Mouse (Mus musculus): ENCODE measurements at regions not wholly inside any gene's neighbourhood (a gene's known extent, or its start where the extent isn't known, plus 50 kb on each side); places are given as distances from the start of the nearest gene placed in this dataset.

DNA sequence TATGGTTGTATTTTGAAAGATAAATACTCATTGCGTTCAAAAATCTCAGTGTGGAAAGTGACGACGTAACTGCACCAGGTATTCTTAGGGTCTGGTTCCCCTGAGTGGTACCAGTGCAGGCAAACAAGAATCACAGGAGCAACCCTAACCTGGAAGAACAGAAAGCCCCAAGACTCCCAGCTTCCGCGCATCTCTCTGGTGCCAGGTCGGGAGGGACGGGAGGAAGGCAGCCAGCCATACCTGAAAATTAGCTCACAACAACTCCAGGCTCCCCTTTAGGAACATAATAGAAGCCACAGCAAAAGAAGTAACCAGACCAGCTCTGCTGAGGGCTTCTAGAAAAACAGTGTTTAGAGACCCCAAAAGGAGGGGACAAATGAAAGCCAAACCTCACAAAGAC is 235.4 kb upstream of the Kazn start:
- DNase-seq (ENCODE audit: low spot score in 2 of 2), result no peak

DNA sequence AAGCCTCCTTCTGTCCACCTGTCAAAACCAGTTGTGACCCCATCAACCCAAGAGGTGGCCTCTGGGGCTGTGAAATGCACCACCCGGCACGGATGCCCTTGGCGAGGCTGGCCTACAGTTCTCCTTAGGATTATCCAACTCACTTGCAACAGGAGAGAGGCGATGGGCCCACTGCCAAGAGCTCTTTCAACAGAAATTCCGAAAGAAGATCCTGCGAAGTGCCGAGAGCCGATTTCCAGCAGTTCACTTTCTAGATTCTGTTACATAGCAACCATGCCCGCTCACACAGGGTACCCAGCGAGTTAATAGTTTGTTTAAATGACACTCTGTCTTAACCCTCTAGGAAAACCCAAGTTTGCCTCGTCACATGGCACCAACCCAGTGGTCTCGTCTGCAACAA is 234.8 kb upstream of the Kazn start:
- peak; percentile 65 to 80 for DNase-seq (ENCODE audit: low spot score in 2 of 2)

DNA sequence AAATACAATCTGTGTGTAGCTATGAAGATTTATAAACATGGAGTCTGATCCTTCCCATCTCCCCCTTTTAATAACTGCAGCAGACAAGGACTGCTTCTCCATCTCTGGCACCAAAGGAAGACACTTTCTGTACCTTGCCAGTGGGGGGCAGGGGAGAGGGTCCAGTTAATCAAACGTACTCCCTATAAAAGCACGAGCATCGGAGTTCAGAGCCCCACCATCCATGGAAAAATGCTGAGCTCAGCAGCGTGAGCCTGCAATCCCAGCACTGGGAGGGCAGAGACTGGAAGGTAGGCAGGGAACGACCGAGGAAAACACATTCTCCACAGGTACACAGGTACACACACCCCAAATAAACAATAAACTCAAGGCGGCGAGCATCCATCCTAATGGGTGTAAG is 234.1 kb upstream of the Kazn start:
- no peak for DNase-seq (ENCODE audit: low spot score in 2 of 2)

DNA sequence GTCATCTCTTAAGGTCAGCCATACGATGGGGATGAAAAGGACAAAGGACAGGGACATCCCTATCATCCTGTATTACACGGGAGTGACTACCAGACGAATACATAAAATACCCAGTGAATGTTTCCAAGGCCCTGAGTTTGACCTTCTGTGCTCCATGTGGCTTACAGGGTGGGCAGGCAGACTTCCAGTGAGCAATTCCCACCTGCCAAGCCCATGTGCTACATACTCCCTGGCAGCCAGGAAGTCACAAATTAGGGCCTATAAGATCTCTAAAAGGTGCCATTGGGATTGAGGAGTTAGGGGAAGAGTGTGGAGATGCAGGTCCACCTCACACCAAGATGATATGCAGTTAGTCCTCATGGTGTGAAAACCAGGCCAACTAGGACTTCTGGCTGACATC is 233.1 kb upstream of the Kazn start:
- DNase-seq (ENCODE audit: low spot score in 2 of 2), result no peak

DNA sequence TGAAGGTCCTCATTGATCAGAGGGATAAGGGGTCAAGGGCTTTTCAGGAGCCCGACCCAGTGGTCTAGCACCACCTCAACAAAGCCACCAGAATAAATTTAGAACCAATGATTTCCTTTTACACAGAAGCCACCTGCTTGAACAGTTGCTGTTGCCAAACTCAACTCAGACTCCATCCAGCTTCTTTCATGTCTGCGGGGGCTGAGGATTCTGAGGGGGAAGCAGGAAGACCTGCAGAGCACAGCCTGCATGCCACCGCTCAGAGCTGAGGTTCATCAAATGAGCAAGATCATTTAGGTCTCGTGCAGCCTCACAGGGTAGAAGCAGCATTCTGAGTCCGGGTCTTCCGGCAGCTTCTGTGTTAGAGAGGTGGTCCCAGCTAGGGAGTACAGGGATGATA is 231.6 kb upstream of the Kazn start:
- peak; percentile 22 to 52 for DNase-seq (ENCODE audit: low spot score in 2 of 2)

DNA sequence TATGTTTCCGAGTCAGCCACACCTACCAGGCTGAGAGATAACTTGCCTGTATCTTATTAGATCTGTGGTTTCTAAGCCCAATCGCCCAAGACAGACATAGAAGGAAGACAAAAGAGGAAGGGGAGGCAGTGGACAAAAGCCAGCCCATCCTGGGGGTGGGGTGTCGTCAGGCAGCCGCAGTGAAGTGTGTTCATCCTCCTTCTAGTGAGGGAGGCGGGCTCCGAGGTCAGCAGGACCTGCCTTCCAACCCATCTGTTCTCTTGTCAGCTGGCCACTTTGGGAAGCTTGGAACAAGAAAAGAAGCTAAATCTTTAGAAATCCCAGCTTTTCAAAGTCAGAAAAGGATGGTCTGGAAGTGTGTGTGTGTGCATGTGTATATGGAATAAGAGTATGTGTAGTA is 228.7 kb upstream of the Kazn start:
- no peak for DNase-seq (ENCODE audit: low spot score in 2 of 2)

DNA sequence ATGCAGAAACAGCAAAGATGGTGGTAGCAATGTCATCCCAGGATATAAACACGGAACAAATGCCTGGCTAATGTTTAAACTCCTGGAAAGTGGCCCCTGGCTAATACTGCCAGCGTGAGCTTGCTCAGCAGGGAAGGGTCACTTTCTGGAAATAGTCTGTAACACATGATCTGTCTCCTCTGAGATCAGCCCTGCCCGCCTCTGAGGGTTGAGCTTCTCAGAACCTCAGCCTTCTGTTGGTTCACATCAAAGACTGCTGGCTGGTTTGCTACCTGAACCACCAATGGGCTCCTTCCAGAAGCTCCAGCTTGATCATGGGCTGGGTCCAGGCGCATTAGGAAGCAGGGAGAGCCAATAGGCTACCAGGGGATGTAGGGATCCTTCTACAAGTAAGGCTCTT is 226.0 kb upstream of the Kazn start:
- DNase-seq (ENCODE audit: low spot score in 2 of 2), result no peak

DNA sequence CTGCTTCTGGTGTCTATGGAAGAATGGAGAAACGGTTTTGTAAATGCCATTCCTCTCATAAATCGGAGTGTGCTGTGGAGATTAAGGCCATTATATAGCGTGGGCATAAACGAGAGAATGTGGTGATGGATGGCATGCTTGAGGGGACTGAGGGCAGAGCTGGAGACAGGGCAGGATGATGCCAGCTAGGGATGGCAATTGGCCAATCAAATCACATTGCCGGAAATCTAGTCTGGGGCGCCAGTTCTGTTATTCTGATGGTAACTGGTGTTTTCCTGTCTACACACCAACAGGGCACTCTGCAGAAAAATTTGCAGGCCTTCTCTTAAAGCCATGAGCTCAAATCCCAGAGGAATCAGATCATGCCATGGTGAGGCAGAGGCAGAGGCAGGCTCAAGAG is 224.9 kb upstream of the Kazn start:
- DNase-seq (ENCODE audit: low spot score in 2 of 2), result no peak

DNA sequence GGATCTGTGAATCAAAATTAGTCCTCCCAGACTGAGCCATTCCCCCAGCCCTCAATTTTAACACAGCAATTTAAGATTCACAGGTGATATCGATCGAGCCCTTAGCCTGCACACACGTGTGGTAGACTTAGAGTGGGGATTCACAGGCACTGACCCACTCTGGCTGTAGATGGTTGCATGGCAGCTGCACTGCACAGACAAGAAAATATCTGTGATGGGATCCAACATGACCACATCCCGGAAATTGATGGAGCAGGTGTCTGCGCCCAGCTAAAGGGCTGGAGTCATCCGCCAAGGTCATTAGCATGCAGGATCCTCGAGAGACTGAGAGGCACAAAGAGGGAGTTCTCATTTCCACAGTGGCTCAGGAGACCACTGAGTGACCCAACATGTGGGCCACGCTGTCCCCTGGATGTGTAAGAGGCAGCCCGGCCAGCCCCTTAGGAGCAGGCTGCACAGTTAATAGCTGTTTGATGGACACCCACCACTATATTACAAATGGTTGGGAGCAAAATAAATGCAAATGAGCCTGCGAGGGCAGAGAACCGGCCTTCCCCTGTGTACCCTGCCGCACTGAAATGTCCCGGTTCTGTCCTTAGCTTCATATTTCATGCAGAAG is 221.4 kb upstream of the Kazn start:
- DNase-seq (ENCODE audit: low spot score in 2 of 2), result no peak

DNA sequence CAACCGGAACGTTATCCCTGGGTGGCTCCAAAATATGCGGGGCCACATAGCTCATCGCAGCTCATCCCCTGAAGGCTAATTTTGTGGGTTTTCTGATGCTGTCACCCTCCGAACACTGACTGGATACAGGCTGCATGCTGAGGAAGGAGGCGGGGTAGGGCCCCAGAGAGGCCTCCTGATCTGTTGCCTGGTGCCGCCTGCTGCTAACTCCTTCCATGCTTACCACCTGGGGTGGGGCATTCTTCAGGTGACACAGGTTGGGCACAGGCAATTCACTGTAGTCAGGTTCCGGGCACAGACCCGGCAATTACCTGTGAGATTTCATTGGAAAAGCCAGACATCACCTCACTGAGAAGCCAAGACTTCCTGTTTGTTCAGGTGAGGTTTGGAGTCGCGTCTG is 213.4 kb upstream of the Kazn start:
- no peak for DNase-seq (ENCODE audit: low spot score in 2 of 2)

DNA sequence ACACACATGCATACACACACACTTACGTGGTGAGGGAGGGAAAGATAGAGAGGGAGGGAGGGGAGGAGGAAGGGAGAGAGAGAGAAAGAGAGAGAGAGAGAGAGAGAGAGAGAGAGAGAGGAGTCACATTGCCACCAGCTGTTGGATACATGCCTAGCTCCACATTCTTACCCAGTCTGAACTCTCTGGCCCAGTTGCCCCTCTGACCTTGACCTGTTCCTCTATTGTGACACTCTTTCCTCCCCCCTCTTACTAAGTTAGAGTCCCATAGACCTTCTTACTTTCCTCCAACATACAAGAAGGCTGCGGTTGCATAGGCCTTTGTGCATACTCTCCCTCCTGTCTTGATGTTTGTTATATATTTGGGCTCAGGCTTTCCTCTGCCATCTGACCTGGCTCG is 211.7 kb upstream of the Kazn start:
- DNase-seq (ENCODE audit: low spot score in 2 of 2), result no peak

DNA sequence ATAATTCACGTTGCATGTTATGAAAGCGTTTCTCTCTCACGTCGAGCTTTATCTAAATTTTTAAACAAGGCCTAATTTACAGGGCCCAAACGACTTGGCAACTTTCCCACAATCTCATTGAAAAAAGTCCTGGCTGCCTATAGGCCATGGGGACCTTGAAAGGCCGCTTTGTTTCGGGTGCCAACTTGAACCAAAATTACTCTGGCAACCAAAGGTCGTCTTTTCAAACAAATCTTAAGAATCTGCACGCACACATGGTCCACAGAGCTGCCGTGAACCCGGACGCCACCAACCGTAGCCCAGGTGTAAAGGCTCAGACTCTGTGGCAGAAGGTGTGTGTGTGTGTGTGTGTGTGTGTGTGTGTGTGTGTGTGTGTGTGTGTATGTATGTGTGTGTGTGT is 210.5 kb upstream of the Kazn start:
- DNase-seq (ENCODE audit: low spot score in 2 of 2), result no peak

DNA sequence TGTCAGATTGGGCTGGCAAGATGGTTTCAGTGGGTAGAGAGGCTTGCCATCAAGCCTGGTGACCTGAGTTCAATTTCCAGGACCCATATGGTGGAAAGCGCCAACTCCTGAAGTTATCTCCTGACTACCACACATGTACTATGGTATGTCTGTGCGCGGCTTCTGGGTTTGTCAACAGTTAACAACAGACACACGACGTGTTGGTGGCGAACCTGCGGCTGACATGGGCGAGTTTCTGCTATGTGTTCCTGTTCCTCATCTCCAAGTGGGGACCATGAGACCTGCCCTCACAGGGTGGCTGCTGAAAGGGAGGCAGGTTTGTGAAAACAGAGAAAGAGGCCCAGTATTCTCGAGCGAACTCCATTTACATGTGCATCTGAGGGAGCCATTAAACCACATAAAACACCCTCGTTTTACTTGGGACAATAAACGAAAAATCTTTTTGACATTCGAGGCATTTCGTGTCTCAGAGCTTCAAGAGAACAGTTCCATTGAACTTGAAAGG is 210.0 kb upstream of the Kazn start:
- no peak for DNase-seq (ENCODE audit: low spot score in 2 of 2)

DNA sequence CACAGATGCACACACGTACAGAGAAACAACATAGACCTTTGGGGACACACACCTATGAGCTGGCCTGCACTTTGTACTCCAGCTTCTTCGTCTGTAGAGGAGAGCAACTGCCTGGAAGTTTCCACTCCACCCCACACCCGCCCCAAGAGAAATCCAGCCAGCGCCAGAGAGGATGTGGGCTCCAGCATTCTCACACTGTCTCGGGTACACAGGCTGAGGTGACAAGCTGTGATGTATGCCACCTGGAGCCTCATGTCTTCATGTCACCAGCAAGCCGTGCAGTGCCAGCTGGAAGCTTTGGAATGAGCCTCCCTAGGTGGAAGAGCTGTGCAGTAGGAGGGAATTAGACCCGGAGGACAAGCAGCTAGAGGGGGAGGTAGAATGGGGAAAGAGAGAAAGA is 208.3 kb upstream of the Kazn start:
- peak; percentile 72 to 84 for DNase-seq (ENCODE audit: low spot score in 2 of 2)

DNA sequence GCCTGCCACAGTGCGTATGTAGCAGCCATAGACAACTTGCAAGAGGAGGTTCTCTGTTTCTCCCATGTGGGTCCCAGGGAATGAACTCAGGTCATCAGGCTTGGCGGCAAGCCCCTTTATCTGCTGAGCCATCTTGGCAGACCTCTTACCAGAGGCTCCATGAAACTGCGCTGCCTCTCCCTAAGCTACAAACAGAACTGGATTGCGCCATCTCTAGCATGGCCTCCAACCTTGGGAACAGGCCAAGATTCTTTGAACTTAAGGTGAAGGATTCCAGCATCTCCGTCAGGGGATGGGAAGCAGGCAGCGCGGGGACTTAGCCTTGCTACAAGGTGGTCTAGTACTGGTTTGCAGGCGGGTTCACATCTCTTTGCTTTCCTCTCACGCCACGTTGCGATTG is 201.8 kb upstream of the Kazn start:
- DNase-seq (ENCODE audit: low spot score in 2 of 2), result no peak

DNA sequence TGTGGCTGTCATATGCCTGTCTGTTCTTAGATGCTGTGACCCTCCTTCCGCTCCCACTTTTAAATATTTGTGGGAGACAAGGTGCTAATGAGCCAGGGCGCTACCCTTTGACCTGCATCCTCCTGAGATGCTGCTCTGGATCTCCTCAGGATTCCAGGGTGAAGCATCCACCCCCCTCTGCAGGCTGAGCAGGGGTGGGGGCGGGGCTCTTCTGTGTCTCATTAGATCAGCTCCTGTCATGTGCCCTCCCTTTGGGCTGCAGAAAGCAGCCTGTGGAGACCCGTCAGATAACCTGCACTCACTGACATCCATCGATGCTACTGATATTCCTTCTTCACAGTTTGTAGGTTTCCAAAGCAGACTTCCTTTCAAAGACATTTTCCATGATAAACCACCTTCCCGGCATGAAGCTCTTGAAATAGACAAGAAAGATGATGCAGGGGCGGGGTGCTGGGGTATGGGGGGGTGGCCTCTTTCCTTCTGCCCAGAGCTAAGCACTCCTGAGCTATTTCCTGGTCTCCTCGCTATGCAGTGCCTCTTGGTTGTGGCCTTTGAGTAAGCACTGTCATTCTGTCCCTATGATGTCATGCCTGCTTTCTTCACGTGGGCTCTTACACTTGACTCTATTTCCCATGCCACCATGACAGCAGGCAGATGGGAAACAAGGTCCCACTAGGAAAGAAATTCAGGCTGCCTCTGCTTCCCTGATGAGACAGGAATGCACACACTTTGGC is 200.4 kb upstream of the Kazn start:
- peak in 1 of 2 experiments; percentile 21 for DNase-seq (ENCODE audit: low spot score in 2 of 2)

DNA sequence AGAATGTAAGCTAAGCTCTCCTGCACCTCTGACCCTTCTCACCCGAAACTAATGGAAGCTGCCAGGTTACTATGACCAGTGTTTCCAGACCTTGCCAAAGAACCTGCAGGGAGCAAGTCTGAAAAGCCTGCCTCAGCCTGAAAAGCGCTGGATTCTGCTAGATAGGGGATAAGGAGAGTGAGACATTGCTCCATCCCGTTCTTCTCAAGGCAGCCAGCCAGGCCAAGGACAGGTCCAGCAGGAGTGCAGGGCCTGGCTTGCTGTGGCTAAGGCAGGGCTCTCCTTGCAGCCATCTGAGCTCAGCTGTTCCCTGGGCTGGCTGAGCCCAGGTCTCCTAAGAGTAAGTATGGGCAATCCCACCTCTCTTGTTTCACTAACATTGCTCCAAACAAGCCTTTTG is 185.4 kb upstream of the Kazn start:
- no peak for DNase-seq (ENCODE audit: low spot score in 2 of 2)

DNA sequence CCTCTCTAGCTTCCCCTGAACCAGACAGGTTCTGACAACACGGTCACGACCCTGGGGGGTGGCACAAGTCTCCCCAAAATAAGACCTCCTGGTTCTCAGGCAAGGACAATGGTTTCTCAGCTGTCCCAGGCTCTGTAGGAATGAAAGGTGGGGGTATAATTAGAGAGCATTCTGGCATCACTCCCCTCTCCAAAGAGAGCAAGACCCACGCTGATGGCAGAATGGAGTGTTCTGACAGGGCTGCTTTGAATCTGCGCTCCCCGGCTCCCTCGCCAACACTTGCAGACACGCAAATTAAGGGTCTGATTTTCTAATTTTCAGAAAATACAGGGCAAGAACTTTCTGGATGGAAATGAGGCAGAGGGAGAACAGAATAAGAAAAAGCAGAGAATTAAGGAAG is 181.2 kb upstream of the Kazn start:
- no peak for DNase-seq (ENCODE audit: low spot score in 2 of 2)

DNA sequence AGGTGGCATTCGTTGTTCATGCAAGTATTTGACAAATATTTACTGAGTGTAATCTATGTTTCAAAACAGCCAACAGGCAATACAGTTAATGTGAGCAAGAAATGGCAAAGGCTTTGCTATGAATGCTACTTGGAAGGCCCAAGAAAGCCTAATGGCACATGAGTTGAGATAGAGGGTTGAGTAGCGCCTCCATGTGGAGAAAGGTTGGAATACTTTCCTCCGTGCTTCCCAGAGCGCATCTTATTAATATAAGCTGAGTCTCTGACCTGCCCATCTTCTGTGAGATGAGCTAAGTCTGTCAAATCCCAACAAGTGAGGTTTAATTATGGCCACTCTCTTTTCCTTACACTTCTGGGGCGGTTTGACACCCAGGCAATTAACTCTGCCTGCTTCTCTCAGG is 175.7 kb upstream of the Kazn start:
- no peak for DNase-seq (ENCODE audit: low spot score in 2 of 2)

DNA sequence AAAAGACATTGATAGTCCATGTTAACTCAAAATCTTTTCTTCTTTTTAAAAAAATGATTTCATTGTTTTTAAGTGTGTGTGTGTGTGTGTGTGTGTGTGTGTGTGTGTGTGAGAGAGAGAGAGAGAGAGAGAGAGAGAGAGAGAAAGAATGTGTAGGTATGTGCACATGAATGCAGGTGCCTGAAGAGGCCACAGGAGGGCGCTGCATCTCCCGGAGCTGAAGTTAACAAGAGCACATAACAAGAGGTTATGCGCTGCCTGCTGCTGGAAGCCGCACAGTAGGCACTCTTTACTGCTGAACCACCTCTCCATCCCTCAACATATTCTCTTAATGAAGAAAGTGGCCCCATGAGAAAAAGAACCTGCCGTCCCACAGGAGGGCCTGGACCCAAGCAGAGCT is 172.6 kb upstream of the Kazn start:
- no peak for DNase-seq (ENCODE audit: low spot score in 2 of 2)

DNA sequence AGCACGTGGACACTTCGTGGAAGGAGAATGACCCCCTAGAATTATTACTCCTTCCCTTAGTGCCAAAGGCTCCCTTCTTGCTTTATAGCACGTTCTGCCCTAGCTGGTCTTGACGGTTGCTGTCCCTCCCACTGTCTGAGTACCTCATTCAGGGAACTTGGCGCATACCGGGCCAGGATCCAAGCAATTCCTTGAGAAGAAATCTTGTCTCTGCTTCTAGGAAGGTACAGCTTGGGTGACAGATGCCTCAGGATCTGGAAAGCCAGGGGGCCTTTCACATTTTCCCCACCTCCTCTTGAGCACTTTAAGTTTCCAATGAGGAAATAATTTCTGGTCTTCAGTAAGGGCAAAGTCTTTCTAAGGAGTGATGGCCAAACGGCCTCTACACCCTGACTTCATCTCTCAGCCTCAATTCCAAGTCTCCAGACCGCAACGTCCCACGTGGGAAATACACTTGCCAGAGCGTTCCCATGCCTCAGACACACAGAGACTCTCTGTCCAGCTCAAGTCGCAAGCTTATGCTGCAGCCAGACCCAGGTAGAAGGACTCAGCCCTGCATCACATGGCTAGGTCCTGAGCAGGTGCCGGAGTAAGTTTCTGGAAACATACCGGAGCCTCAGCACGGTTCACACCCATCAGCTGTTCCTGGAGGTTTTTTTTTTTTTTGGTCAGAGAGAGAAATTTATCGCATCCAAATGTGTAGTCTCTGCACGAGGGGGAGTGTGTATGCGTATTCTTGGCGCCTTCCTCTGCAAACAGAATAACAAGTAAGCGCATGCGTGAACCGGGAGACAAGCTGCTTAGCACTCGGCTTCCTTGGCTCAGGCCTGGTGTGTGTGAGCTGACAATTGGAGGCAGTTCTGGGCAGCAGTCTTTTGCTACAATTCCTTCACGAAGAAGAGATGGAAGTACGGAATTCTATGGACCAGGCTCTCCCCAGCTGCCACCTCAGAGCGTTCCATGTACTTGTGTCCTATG is 171.7 kb upstream of the Kazn start:
- peak; percentile 72 to 83 for DNase-seq (ENCODE audit: low spot score in 2 of 2)

DNA sequence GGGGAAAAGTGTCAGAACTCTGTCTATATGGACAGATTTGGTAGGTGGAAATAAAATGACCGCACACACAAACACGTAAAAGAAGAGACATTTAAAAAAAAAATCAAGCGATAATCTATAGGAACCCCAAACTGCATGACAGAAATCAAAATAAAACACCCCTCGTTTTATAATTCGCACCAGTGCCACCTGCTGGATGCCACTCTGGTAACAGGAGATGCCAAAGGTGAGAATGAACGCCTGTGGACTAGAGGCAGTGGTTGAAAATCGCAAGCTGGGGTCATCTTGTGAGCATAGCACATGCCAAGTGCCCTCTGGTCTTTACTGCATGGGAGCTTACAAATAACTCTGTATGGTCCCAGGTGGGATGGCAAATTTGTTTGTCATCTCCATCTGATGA is 158.7 kb upstream of the Kazn start:
- no peak for DNase-seq (ENCODE audit: low spot score in 2 of 2)
